Mouse (Mus musculus) neutrophil, adult 5-6 weeks (primary cell): ENCODE measurements around the gene Orc6. TPM values are rescaled to one million over a fixed set of nuclear protein-coding genes. Genes with fewer than 3 reads are reported as not detected.

Source experiments
- total RNA-seq: library from RNA; stranded (forward); fragments of 200-1000 nt; gene quantifications from 2 replicates; pipeline ENCODE4 v1.2.3, GENCODE M21; 2017

Gene Orc6
- total RNA-seq, 1 experiment from 2014 or later = 21.1 TPM

Other genes starting within 250 kb of the Orc6 start
- gene Fbxw9, start 239.6 kb upstream of the Orc6 start, total RNA-seq = 6.3 and 7.9 TPM in 2 replicates
- not detected in 2 replicates for gene Gm5741, start 231.7 kb upstream of the Orc6 start, total RNA-seq
- gene Dhps, start 227.9 kb upstream of the Orc6 start, total RNA-seq = 41.9 and 48.2 TPM in 2 replicates
- 22.0 and 23.6 TPM in 2 replicates for gene Wdr83os, start 218.9 kb upstream of the Orc6 start, total RNA-seq
- gene Wdr83, start 218.3 kb upstream of the Orc6 start, total RNA-seq = 15.8 and 17.6 TPM in 2 replicates
- 192 and 197 TPM in 2 replicates for gene Man2b1, start 216.4 kb upstream of the Orc6 start, total RNA-seq
- gene Zfp791, start 176.5 kb upstream of the Orc6 start, total RNA-seq = not detected in 2 replicates
- gene Cks1brt, start 147.7 kb upstream of the Orc6 start, total RNA-seq = not detected in 2 replicates
- not detected in 2 replicates for gene Olfr371, start 73.6 kb upstream of the Orc6 start, total RNA-seq
- 79.3 and 86.3 TPM in 2 replicates for gene Vps35, start 170 bp downstream of the Orc6 start, total RNA-seq
- 0.25 and 0.47 TPM in 2 replicates for gene Mylk3, start 86.7 kb downstream of the Orc6 start, total RNA-seq
- 13.3 and 28.9 TPM in 2 replicates for gene 4921524J17Rik, start 133.2 kb downstream of the Orc6 start, total RNA-seq
- gene Gpt2, start 192.9 kb downstream of the Orc6 start, total RNA-seq = 1.2 and 5.6 TPM in 2 replicates